Mouse (Mus musculus) lung, postnatal 0 days (tissue): ENCODE data around the gene Mynn. TPM values are rescaled to one million over a fixed set of nuclear protein-coding genes. Genes with fewer than 3 reads are reported as not detected.
A peak's percentile ranks its signal among the peaks of the same experiment; 100 is the strongest.

Source experiments
- ATAC-seq: fragments of 200-750 bp; cut with Nextera tagmentation; 2 replicates; pipeline ENCODE4 v1.8.0; 2017; ENCODE audit warnings: moderate library complexity
- DNase-seq: peaks from one replicate; pipeline ENCODE4 v3.0.0-alpha.2; 2016; ENCODE audit warnings: low spot score
- H3K27ac ChIP-seq: fragments of 300-500 bp; sonication (generic); 2 replicates; pipeline ENCODE4 v1.5.1; 2014; ENCODE audit warnings: antibody characterized with exemption, mild to moderate bottlenecking, low read length, mixed read lengths
- H3K27me3 ChIP-seq: fragments of 300-500 bp; sonication (generic); replicated peaks from 2 replicates; pipeline ENCODE4 v1.6.1; 2014; ENCODE audit warnings: low read length, mixed read lengths; ENCODE audit not compliant: insufficient read depth
- H3K36me3 ChIP-seq: fragments of 300-500 bp; sonication (generic); 2 replicates; pipeline ENCODE4 v1.6.1; 2014; ENCODE audit warnings: low read length, mixed read lengths; ENCODE audit not compliant: insufficient read depth
- H3K4me1 ChIP-seq: fragments of 300-500 bp; sonication (generic); 2 replicates; pipeline ENCODE4 v1.6.1; 2014; ENCODE audit warnings: antibody characterized with exemption, low read depth, low read length, mixed read lengths; ENCODE audit not compliant: insufficient read depth
- H3K4me2 ChIP-seq: fragments of 300-500 bp; sonication (generic); replicated peaks from 2 replicates; pipeline ENCODE4 v1.6.1; 2014; ENCODE audit warnings: low read depth, mild to moderate bottlenecking, low read length, moderate library complexity, mixed read lengths
- H3K4me3 ChIP-seq: fragments of 300-500 bp; sonication (generic); 2 replicates; pipeline ENCODE4 v1.5.1; 2014; ENCODE audit warnings: low read depth, low read length
- H3K9ac ChIP-seq: fragments of 300-500 bp; sonication (generic); replicated peaks from 2 replicates; pipeline ENCODE4 v1.6.1; 2014; ENCODE audit warnings: low read depth, mild to moderate bottlenecking
- H3K9me3 ChIP-seq: fragments of 300-500 bp; sonication (generic); 2 replicates; pipeline ENCODE4 v1.6.1; 2016; ENCODE audit warnings: low read length, mixed read lengths
- CTCF ChIP-seq: IDR thresholded peaks from 2 replicates; pipeline ENCODE4 v1.5.1; 2016; ENCODE audit warnings: antibody characterized with exemption, mild to moderate bottlenecking
- EP300 ChIP-seq: IDR thresholded peaks from 2 replicates; pipeline ENCODE4 v1.6.1; 2016; ENCODE audit warnings: antibody characterized with exemption, mild to moderate bottlenecking, control low read depth
- WGBS: fragments of 180-500 bp; shearing (Covaris S2); extraction: QIAGEN DNeasy Blood & Tissue Kit; methylation state at CpG from one replicate; pipeline ENCODE4 v1.1.7; 2014; 5-methylcytosine and 5-hydroxymethylcytosine counted together
- polyA plus RNA-seq: library from polyadenylated mRNA; unstranded; fragments of >200 nt; fragmentation: Nextera tagmentation; extraction: Ambion mirVana; gene quantifications from 2 replicates; pipeline ENCODE4 v1.2.1, GENCODE M21; 2015

The Mynn gene
- polyA plus RNA-seq, 1 experiment from 2014 or later = 17.0 TPM

DNA sequence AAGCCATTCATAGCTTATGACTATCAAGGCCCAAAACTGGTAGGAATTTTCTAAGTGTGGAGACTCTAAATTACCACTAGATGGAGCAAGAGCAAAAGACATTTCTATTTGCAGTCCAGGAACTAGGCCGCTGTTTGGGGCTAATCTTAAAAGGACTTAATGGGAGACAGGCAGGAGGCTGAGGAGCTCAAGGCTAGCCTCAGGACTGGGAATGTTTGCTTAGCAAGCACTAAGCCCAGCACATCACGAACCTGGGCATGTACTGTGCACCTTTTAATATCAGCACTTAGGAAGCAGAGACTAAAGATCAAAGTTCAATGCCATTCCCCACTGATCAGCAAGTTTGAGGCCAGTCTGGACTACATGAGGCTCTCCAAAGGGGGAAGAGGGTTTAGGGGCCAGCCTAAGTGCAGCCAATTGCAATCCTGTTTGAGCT, 9.4 kb upstream of the Mynn start:
- 0% methylated on average over 2 of the region's 2 CpGs for WGBS
- peak; percentile 94 for DNase-seq

DNA sequence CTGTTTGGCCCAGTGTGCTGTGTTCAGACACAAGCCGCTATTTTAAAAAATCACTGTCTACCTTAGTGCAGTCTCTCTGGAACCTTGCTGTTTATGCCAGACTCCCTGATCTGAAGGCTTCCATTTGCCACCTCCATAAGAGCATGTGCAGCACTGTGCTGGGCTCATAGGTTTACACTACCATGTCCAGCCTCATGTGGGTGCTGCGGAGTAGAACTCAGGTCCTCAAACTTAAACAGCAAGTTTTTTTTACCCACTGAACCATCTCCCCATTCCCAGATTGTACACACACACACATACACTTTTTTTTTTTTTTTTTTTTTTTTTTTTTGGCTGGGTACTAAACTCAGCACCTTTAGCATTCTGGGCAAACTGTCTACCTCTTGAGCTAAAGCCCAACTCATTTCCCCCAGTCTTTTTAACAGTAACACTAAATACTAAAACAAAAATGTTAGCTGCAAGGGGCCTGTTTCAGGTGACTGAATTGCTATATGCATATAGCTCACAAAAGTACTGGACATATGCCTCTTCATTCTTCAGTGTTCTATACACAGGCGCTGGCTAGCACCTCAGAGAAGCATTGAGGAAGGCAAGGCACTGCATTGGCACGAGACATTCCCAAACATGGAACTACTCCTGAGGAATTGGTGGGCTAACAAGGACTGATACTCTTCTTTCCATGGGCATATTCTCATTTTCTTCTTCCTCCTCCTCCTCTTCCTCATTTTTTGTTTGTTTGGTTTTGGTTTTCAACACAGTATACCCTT, 8.0 kb upstream of the Mynn start:
- Histone ChIP-seq H3K9ac (no peak overlapping the region), H3K27me3 (no peaks in the 10 kb centered on the region), H3K4me1 (no peaks in the 10 kb centered on the region), H3K4me3 (no peak overlapping the region), H3K9me3 (no peaks in the 10 kb centered on the region), H3K36me3 (no peaks in the 10 kb centered on the region), H3K27ac (no peak overlapping the region), H3K4me2 (no peak overlapping the region)
- DNase-seq (peak; percentile 49), ATAC-seq (0 out of 2 replicates have a peak, but pooled peaks have one; percentile 32)
- peak; percentile 48 for TF ChIP-seq CTCF
- TF ChIP-seq EP300 = no peak
- 77% methylated on average over 4 of the region's 4 CpGs for WGBS

More for the DNA sequence above, 9.4 kb upstream of the Mynn start:
- Histone ChIP-seq H3K9me3 (no peaks in the 10 kb centered on the region), H3K9ac (no peak overlapping the region), H3K4me3 (no peak overlapping the region), H3K36me3 (no peaks in the 10 kb centered on the region), H3K27ac (no peak overlapping the region), H3K4me1 (no peaks in the 10 kb centered on the region), H3K27me3 (no peaks in the 10 kb centered on the region), H3K4me2 (no peak overlapping the region)
- peak; percentile 63 for ATAC-seq
- TF ChIP-seq CTCF (peak; percentile 84), EP300 (no peak)

DNA sequence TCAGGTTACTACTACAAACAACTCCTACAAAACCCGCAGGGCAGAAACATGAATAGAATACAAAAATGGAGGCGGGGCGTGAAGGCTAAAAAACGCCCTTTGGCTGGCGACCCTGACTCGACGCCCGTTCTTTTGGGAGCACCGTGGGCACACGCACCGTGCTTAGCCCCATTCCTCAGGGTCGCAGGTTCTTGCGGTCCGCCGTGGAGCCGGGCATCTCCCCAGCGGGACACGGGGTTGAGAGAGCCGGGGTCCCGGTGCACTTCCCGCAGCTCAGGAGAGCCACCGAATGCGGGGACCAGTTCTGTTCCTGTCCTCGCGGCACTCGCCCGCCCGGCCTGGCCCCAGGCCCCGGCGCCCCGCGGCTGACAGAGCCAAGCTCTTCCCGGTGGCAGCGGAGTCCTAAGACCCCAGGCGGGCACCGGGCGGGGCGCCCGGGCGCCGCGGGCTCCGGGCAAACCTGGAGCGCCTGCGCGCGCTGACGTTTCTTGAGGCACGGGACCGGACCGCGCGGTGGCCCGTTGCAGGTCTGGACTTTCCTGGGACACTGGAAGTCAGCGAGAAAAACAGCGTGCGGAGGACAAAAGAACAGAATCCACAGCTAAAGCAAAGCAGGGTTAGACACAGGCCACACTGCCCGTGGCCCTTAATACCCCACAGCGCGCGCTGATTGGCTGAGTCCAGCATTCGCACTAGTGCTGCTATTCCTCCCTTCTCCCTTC, 6.6 kb upstream of the Mynn start:
- ATAC-seq = peak; percentile 59
- H3K27ac ChIP-seq = no peak overlapping the region
- under 1% methylated on average over 61 of the region's 62 CpGs for WGBS

DNA sequence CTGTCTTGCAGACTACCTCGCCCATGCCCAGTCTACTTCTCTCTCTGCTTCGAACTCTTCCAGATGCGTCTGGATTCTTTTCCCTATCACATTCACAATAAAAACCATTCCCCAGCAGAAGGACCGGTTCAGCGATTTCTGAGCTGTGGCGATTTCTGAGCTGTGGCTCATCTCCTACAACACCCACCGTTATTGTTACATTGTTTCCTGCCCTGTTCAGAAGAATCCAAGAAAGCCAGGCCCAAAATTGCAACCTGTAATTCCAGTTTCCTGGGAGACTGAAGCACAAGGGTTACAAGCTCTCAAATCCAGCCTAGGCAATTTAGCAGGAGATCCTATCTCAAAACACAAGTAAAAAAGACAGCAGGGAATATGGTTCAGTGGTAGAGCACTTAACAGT, 4.6 kb upstream of the Mynn start:
- no peak for DNase-seq
- no peak for TF ChIP-seq EP300
- no peak for TF ChIP-seq CTCF
- no peak overlapping the region for H3K9ac ChIP-seq
- 0 out of 2 replicates have a peak, but pooled peaks cover 3% of the 10 kb centered on the region for H3K4me1 ChIP-seq
- 85% methylated on average over 7 of the region's 7 CpGs for WGBS
- no peaks in the 10 kb centered on the region for H3K36me3 ChIP-seq
- H3K4me2 ChIP-seq = no peak overlapping the region
- no peaks in the 10 kb centered on the region for H3K27me3 ChIP-seq
- no peak overlapping the region for H3K27ac ChIP-seq
- no peak overlapping the region for H3K4me3 ChIP-seq
- ATAC-seq = no peak
- H3K9me3 ChIP-seq = no peaks in the 10 kb centered on the region

More for the DNA sequence above, 6.6 kb upstream of the Mynn start:
- TF ChIP-seq CTCF (no peak), EP300 (no peak)
- DNase-seq = peak; percentile 46
- H3K36me3 ChIP-seq = no peaks in the 10 kb centered on the region
- H3K4me2 ChIP-seq = peak overlapping the region; percentile 88
- H3K9me3 ChIP-seq = no peaks in the 10 kb centered on the region
- 0 out of 2 replicates have a peak, but pooled peaks cover 3% of the 10 kb centered on the region for H3K4me1 ChIP-seq
- peak overlapping the region; percentile 77 for H3K4me3 ChIP-seq
- peak overlapping the region; percentile 59 for H3K9ac ChIP-seq
- H3K27me3 ChIP-seq = no peaks in the 10 kb centered on the region

DNA sequence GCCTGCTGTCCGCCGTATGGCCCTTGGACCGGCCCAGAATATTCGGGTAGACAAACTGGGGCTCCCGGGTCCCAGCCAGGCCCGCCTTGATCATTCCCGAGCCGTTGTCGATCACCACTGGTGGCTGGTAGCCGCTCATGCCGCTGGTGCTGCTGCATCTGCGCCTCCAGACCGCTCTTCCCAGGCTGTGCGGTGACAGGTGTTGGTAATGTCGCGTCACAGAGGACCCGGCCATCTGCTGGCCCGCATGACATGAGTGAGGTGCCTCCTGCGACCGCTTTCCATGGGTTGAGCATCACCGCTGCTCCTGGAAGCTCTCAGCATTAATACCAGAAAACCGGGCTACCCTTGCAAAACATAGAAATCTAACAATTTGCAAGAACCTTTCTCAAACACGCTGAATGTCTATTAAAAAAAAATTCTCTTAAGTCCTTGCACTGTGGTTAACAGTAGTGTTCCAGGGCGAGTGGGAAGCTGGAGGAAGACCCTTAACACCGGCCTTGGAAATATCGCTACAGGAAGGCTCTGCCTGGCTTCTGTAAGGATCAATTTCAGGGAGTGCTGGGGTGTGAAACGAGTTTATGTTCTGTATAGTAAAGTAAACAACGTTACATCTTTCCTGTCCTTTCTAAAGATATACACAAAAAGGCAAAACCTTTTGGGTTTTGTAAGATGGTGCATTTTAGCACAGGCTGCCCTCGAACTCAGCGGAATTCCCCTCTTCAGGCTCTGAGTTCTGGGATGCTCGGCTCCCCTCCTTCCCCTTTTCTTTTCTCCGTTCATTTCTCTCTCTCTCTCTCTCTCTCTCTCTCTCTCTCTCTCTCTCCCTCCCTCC, 1.9 kb upstream of the Mynn start, which contains the start of gene Actrt3:
TSS of gene Actrt3 (minus strand) at position 229 of the 835 bp plus-strand sequence.
- Histone ChIP-seq H3K36me3 (no peaks in the 10 kb centered on the region), H3K4me1 (peaks cover 9% of the 10 kb centered on the region; the same call in 1 of the 2 replicates), H3K4me2 (peak within 1 kb of the TSS; percentile 58), H3K27ac (no peak within 1 kb of the TSS), H3K27me3 (no peaks in the 10 kb centered on the region), H3K4me3 (peak within 1 kb of the TSS; percentile 81), H3K9me3 (no peaks in the 10 kb centered on the region), H3K9ac (no peak within 1 kb of the TSS; the same call in 1 of the 2 replicates)
- DNase-seq = peak; percentile 17
- no peak for TF ChIP-seq CTCF
- no peak for TF ChIP-seq EP300
- WGBS = 2% methylated on average over 32 of the region's 32 CpGs
- no peak for ATAC-seq
